Mouse (Mus musculus) liver, postnatal 0 days (tissue): ENCODE results near the gene Pcdh7. TPM values are rescaled to one million over a fixed set of nuclear protein-coding genes. Genes with fewer than 3 reads are reported as not detected.

Source experiments
- ATAC-seq: fragments of 200-750 bp; cut with Nextera tagmentation; 2 replicates; pipeline ENCODE4 v1.8.0; 2017; ENCODE audit warnings: mild to moderate bottlenecking, moderate library complexity
- DNase-seq: peaks from one replicate; pipeline ENCODE4 v3.0.0-alpha.2; 2016
- H3K27ac ChIP-seq: fragments of 300-500 bp; sonication (generic); 2 replicates; pipeline ENCODE4 v1.5.1; 2014; ENCODE audit warnings: antibody characterized with exemption, moderate library complexity, mild to moderate bottlenecking, low read depth
- H3K27me3 ChIP-seq: fragments of 300-500 bp; sonication (generic); 2 replicates; pipeline ENCODE4 v1.6.1; 2014; ENCODE audit warnings: low read length, control low read depth, mixed read lengths; ENCODE audit not compliant: insufficient read depth
- H3K36me3 ChIP-seq: fragments of 300-500 bp; sonication (generic); replicated peaks from 2 replicates; pipeline ENCODE4 v1.6.1; 2014; ENCODE audit warnings: mild to moderate bottlenecking, control low read depth, low read length, moderate library complexity, mixed read lengths; ENCODE audit not compliant: insufficient read depth
- H3K4me1 ChIP-seq: fragments of 300-500 bp; sonication (generic); 2 replicates; pipeline ENCODE4 v1.6.1; 2014; ENCODE audit warnings: antibody characterized with exemption, mild to moderate bottlenecking, control low read depth; ENCODE audit not compliant: insufficient read depth
- H3K4me2 ChIP-seq: fragments of 300-500 bp; sonication (generic); 2 replicates; pipeline ENCODE4 v1.6.1; 2014; ENCODE audit warnings: low read depth, mild to moderate bottlenecking, low read length, moderate library complexity, mixed read lengths
- H3K4me3 ChIP-seq: fragments of 300-500 bp; sonication (generic); 2 replicates; pipeline ENCODE4 v1.5.1; 2014; ENCODE audit warnings: low read depth, low read length
- H3K9ac ChIP-seq: fragments of 300-500 bp; sonication (generic); replicated peaks from 2 replicates; pipeline ENCODE4 v1.6.1; 2014; ENCODE audit warnings: mild to moderate bottlenecking, moderate library complexity
- H3K9me3 ChIP-seq: fragments of 300-500 bp; sonication (generic); 2 replicates; pipeline ENCODE4 v1.6.1; 2016; ENCODE audit warnings: mild to moderate bottlenecking, control low read depth, low read length, mixed read lengths
- CTCF ChIP-seq: sonication (generic); IDR thresholded peaks from 2 replicates; pipeline ENCODE4 v1.5.1; 2016; ENCODE audit warnings: antibody characterized with exemption, low read depth
- EP300 ChIP-seq: IDR thresholded peaks from 2 replicates; pipeline ENCODE4 v1.6.1; 2016; ENCODE audit warnings: antibody characterized with exemption, low read depth, mild to moderate bottlenecking
- WGBS: fragments of 180-500 bp; shearing (Covaris S2); extraction: QIAGEN DNeasy Blood & Tissue Kit; methylation state at CpG from one replicate; pipeline ENCODE4 v1.1.7; 2014; ENCODE audit not compliant: insufficient replicate concordance; 5-methylcytosine and 5-hydroxymethylcytosine counted together
- polyA plus RNA-seq: library from polyadenylated mRNA; unstranded; fragments of >200 nt; fragmentation: Nextera tagmentation; extraction: Ambion mirVana; gene quantifications from 2 replicates; pipeline ENCODE4 v1.2.1, GENCODE M21; 2015

Gene Pcdh7
- polyA plus RNA-seq, 1 experiment from 2014 or later: 0.38 TPM

DNA sequence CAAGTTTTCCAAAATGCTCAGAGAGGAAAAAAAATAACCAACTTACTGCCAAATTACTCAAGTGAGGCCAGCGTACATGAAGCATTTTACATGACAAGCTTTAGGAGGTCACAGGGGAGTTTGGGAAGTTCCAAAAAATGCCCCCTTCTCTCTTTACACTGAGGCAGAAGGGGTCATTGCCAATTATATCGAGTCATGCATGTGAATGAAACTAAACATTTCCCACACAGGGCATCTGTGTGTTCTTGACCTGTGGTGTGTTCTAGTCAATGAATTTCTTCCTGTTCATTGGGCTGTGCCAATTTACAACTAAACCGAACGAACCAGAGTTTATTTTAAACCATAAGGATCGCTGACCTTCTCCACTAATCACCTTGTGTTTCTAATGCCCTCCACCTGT is 86.1 kb downstream of the Pcdh7 start:
- no peak overlapping the region for H3K9ac ChIP-seq
- H3K4me1 ChIP-seq: no peaks in the 10 kb centered on the region
- 81% methylated on average over 5 of the region's 5 CpGs for WGBS
- no peaks in the 10 kb centered on the region for H3K36me3 ChIP-seq
- no peaks in the 10 kb centered on the region for H3K27me3 ChIP-seq
- no peak for TF ChIP-seq CTCF
- TF ChIP-seq EP300: no peak
- H3K4me2 ChIP-seq: no peak overlapping the region
- no peak for ATAC-seq
- no peak overlapping the region for H3K27ac ChIP-seq
- H3K9me3 ChIP-seq: no peaks in the 10 kb centered on the region
- H3K4me3 ChIP-seq: no peak overlapping the region
- DNase-seq: no peak

DNA sequence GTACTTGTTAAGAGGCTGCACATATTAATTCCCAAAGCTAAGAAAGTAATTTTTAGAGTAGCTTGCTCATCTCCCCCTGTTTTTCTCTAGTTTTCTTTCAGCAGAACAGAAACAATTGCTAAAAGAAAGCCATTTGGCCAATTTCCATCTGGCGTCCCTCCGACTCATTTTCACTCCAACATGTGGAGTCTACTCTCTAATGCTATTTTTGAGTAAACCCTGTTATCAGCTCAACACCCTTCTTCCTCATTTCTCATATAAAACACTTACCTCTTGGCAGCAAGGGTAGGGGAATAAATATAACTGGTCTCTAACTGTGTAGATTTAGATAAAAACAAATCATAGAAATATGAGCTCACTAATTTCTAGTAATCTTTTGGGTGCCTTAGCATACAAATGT is 89.6 kb downstream of the Pcdh7 start:
- no peak overlapping the region for H3K9ac ChIP-seq
- H3K36me3 ChIP-seq: no peaks in the 10 kb centered on the region
- ATAC-seq: no peak
- H3K9me3 ChIP-seq: no peaks in the 10 kb centered on the region
- H3K27ac ChIP-seq: no peak overlapping the region
- WGBS: 39% methylated on average over 2 of the region's 2 CpGs
- no peak overlapping the region for H3K4me3 ChIP-seq
- no peak overlapping the region for H3K4me2 ChIP-seq
- TF ChIP-seq CTCF: no peak
- TF ChIP-seq EP300: no peak
- H3K4me1 ChIP-seq: no peaks in the 10 kb centered on the region
- DNase-seq: no peak
- H3K27me3 ChIP-seq: no peaks in the 10 kb centered on the region

DNA sequence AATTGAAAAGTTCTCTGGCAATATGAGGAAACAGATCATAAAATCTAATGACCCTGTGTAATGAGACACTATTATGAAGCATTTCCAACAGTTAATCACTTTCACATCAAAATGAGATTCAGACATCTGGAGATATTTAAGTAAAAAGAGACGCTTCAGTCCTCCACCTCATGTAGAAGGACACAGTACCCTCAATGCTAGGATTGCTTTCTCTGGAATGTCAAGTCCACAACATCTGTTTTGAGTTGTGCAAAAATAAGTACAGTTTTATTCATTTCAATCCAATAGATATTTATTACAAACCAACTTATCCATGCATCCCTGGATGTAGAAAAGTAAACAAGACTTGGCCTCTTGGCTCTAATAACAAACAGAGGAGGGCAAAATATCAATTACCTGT is 92.9 kb downstream of the Pcdh7 start:
- Histone ChIP-seq H3K4me1 (no peaks in the 10 kb centered on the region), H3K27me3 (no peaks in the 10 kb centered on the region), H3K4me2 (no peak overlapping the region), H3K27ac (no peak overlapping the region), H3K9me3 (no peaks in the 10 kb centered on the region), H3K4me3 (no peak overlapping the region), H3K36me3 (no peaks in the 10 kb centered on the region), H3K9ac (no peak overlapping the region)
- WGBS: 79% methylated on average over 1 of the region's 1 CpGs
- no peak for ATAC-seq
- DNase-seq: no peak
- TF ChIP-seq CTCF (no peak), EP300 (no peak)

DNA sequence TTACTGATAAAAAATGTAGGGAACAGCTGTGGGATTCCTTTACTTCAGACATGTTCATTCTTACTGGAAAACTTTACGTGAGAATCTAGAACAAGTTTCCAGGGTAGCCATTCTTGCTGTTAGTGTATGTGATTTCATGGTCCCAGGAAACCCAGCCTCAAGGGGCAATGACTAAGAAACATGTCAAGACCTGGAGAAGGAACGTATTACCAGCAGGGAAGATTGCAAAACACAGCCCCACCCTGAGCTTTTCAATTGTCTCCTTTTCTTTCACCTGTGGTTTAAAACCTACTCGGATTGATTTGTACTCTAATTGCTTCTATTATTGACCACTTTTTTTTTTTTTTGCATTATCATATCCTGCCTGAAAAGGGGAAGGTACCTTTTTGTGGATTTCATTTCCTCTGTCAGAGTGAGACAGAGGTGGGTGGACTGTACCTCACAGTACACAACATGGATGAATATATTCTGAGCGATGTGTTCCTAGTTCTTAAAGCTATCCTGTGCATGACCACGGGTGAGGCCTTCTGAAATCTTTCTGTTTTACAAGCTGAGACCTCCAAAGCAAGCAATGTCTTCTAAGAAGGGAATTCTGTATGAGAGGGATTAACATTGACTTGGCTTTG is 98.3 kb downstream of the Pcdh7 start:
- TF ChIP-seq CTCF (no peak), EP300 (no peak)
- no peaks in the 10 kb centered on the region for H3K9me3 ChIP-seq
- 58% methylated on average over 5 of the region's 5 CpGs for WGBS
- H3K4me2 ChIP-seq: no peak overlapping the region
- H3K4me1 ChIP-seq: no peaks in the 10 kb centered on the region
- H3K36me3 ChIP-seq: no peaks in the 10 kb centered on the region
- H3K27ac ChIP-seq: no peak overlapping the region
- no peak overlapping the region for H3K9ac ChIP-seq
- ATAC-seq (no peak), DNase-seq (no peak)
- no peaks in the 10 kb centered on the region for H3K27me3 ChIP-seq
- H3K4me3 ChIP-seq: no peak overlapping the region

DNA sequence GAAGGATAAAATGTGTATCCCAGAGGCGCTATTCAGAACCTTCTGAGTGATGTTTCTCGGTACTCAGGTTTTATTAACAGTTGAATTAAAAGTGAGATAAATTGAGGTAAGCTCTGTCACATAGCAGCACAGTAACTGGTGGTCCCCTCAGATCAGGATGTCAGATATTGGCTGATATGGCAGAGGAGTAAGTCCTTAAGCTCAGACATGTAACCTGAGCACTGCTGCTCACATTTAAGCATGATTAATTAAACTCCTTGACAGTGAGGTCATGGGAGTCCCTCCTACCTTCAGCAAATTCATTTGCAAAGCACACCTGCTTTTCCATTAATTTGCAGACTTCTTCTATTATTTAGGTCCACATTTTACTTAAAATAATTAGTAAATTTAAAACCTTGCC is 102.0 kb downstream of the Pcdh7 start:
- DNase-seq: no peak
- no peak overlapping the region for H3K4me2 ChIP-seq
- H3K27me3 ChIP-seq: no peaks in the 10 kb centered on the region
- WGBS: 78% methylated on average over 2 of the region's 2 CpGs
- H3K4me1 ChIP-seq: no peaks in the 10 kb centered on the region
- H3K27ac ChIP-seq: no peak overlapping the region
- no peaks in the 10 kb centered on the region for H3K36me3 ChIP-seq
- H3K9me3 ChIP-seq: no peaks in the 10 kb centered on the region
- no peak overlapping the region for H3K9ac ChIP-seq
- H3K4me3 ChIP-seq: no peak overlapping the region
- ATAC-seq: no peak
- TF ChIP-seq CTCF: no peak
- TF ChIP-seq EP300: no peak

DNA sequence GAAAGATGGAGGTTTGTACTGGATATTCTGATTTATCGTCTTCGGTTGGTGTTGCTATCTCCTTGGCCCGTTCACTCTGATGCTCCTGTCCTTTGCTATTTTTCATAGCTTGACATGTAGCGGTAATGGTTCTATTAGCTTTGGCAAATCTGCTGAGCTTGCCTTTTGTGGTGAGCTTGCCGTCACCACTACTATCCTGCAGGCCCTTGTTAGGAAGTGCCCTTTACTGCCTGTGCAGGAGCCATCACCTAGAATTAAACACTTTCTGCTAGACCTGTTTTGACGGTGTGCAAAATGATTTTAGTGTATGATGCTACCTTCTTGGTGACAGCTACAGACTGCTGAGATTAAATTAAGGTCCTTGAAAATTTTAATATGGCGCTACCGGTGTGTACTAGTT is 103.3 kb downstream of the Pcdh7 start:
- Histone ChIP-seq H3K9ac (no peak overlapping the region), H3K9me3 (no peaks in the 10 kb centered on the region), H3K27ac (no peak overlapping the region), H3K4me2 (no peak overlapping the region), H3K4me3 (no peak overlapping the region), H3K36me3 (no peaks in the 10 kb centered on the region), H3K27me3 (no peaks in the 10 kb centered on the region), H3K4me1 (no peaks in the 10 kb centered on the region)
- DNase-seq (no peak), ATAC-seq (no peak)
- TF ChIP-seq CTCF (no peak), EP300 (no peak)
- WGBS: 79% methylated on average over 8 of the region's 8 CpGs

DNA sequence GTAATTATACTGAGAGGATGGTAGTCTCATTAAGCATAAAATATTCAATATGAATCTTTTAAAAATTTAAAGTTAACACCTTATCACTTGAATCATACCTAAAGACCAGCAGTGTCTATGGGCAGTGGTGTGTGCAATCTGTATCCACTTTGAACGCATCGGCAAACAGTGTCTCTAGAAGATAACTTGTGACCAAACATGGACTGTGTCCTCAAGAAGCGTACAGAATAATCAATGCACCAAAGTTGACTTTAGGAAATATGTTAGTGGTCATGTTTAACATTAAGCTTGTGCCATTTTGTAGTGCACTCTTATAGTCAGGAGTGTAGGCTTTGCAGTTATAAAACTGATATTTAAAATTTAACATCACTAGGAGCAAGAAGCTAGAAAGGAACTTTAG is 110.7 kb downstream of the Pcdh7 start:
- DNase-seq (no peak), ATAC-seq (peak; percentile 55; the same call in 1 of the 2 replicates)
- no peaks in the 10 kb centered on the region for H3K27me3 ChIP-seq
- H3K4me1 ChIP-seq: peaks cover 3% of the 10 kb centered on the region; the same call in 1 of the 2 replicates
- TF ChIP-seq EP300 (no peak), CTCF (no peak)
- no peaks in the 10 kb centered on the region for H3K9me3 ChIP-seq
- no peak overlapping the region for H3K4me3 ChIP-seq
- H3K4me2 ChIP-seq: no peak overlapping the region
- H3K36me3 ChIP-seq: no peaks in the 10 kb centered on the region
- no peak overlapping the region for H3K9ac ChIP-seq
- no peak overlapping the region for H3K27ac ChIP-seq
- WGBS: 57% methylated on average over 3 of the region's 3 CpGs
